Mouse (Mus musculus) ES-Bruce4 (cell line): Measurements from ENCODE around the gene H2afx. TPM values are rescaled to one million over a fixed set of nuclear protein-coding genes. Genes with fewer than 3 reads are reported as not detected.
"Not testable (repeated sequence)": the region's sequence is repeated elsewhere in the genome, so short reads cannot be mapped to it uniquely, and the experiment has no call there.

Source experiments
- H3K27ac ChIP-seq: 2 replicates; pipeline ENCODE4 v1.5.1; 2012; ENCODE audit warnings: low read length, inconsistent platforms; ENCODE audit not compliant: insufficient read depth
- H3K27me3 ChIP-seq: 2 replicates; pipeline ENCODE4 v1.6.1; 2012; ENCODE audit warnings: mild to moderate bottlenecking, low read length, inconsistent platforms; ENCODE audit not compliant: control insufficient read depth, poor library complexity, insufficient read depth, severe bottlenecking
- H3K36me3 ChIP-seq: 2 replicates; pipeline ENCODE4 v1.6.1; 2012; ENCODE audit warnings: inconsistent platforms, mild to moderate bottlenecking, low read length, moderate library complexity; ENCODE audit not compliant: control insufficient read depth, poor library complexity, insufficient read depth, severe bottlenecking
- H3K4me1 ChIP-seq: one replicate; pipeline ENCODE4 v1.8.1; 2011; ENCODE audit warnings: low read length; ENCODE audit not compliant: control insufficient read depth, insufficient read depth
- H3K4me3 ChIP-seq: 2 replicates; pipeline ENCODE4 v1.5.1; 2011; ENCODE audit warnings: low read depth, mild to moderate bottlenecking, low read length
- H3K9ac ChIP-seq: 2 replicates; pipeline ENCODE4 v1.6.1; 2012; ENCODE audit warnings: low read depth, mild to moderate bottlenecking, inconsistent platforms; ENCODE audit not compliant: poor library complexity, severe bottlenecking
- H3K9me3 ChIP-seq: replicated peaks from 2 replicates; pipeline ENCODE4 v1.6.1; 2012; ENCODE audit warnings: mild to moderate bottlenecking, low read length, inconsistent platforms; ENCODE audit not compliant: control insufficient read depth, poor library complexity, insufficient read depth, severe bottlenecking
- CTCF ChIP-seq: IDR thresholded peaks from one replicate; pipeline ENCODE4 v1.8.1; 2011; ENCODE audit warnings: low read depth, low read length
- EP300 ChIP-seq: IDR thresholded peaks from 2 replicates; pipeline ENCODE4 v1.6.1; 2011; ENCODE audit warnings: low read depth, low read length; ENCODE audit not compliant: insufficient read depth
- POLR2A ChIP-seq: IDR thresholded peaks from one replicate; pipeline ENCODE4 v1.8.1; 2011; ENCODE audit warnings: low read length; ENCODE audit not compliant: insufficient read depth
- polyA plus RNA-seq: library from polyadenylated mRNA; stranded (reverse); fragments of >200 nt; gene quantifications from 2 replicates; pipeline ENCODE4 v1.2.4, GENCODE M21; 2011; ENCODE audit warnings: low read depth; ENCODE audit not compliant: missing spikeins, insufficient read depth, insufficient read length

The H2afx gene
- polyA plus RNA-seq, 1 experiment = 173 TPM

DNA sequence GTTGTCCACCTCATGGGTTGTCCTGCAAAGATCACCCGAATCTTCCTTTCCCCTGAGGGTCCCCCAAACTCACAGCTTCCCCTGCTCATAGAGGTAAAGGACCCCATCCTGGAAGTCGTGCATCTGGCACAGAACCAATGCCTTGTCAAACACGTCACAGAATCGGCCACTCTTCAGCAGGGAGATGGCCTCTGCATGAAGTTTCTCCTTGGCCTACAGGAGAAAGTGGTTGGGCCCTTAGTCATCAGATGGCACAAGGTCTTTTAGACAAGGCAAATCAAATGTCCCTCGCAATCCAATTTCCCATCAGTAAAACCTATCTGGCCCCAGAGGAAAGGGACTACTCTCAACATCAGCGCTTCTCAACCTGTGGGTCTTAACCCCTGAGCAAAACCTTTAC is 18.6 kb downstream of the H2afx start:
- Histone ChIP-seq H3K27ac (no peak overlapping the region), H3K4me1 (no peaks in the 10 kb centered on the region), H3K9me3 (no peaks in the 10 kb centered on the region), H3K36me3 (peaks cover 33% of the 10 kb centered on the region), H3K9ac (no peak overlapping the region), H3K27me3 (no peaks in the 10 kb centered on the region), H3K4me3 (0 out of 2 replicates have a peak overlapping the region, but pooled peaks have one; percentile 0)
- TF ChIP-seq CTCF (no peak), POLR2A (no peak), EP300 (no peak)

DNA sequence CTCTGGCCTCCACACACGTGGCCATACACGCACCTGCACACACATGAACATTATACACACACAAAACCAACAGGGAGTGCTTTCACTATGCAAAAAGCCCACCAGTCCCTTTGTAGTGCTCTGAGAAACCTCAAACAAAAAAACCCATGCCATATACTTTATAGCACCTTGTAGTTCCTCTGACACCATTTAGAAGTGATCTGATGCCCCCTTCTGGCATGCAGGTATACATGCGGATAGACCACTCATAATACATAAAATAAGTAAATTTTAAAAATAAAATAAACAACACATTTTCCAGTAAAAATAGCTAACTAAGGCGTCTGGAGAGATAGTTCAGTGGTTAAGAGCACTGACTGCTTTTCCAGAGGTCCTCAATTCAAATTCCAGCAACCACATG is 22.7 kb downstream of the H2afx start:
- no peak for TF ChIP-seq POLR2A
- TF ChIP-seq CTCF = no peak
- TF ChIP-seq EP300 = no peak
- peaks cover 36% of the 10 kb centered on the region for H3K36me3 ChIP-seq
- no peak overlapping the region for H3K27ac ChIP-seq
- no peaks in the 10 kb centered on the region for H3K27me3 ChIP-seq
- no peaks in the 10 kb centered on the region for H3K9me3 ChIP-seq
- no peak overlapping the region for H3K9ac ChIP-seq
- H3K4me1 ChIP-seq = no peaks in the 10 kb centered on the region
- H3K4me3 ChIP-seq = no peak overlapping the region

DNA sequence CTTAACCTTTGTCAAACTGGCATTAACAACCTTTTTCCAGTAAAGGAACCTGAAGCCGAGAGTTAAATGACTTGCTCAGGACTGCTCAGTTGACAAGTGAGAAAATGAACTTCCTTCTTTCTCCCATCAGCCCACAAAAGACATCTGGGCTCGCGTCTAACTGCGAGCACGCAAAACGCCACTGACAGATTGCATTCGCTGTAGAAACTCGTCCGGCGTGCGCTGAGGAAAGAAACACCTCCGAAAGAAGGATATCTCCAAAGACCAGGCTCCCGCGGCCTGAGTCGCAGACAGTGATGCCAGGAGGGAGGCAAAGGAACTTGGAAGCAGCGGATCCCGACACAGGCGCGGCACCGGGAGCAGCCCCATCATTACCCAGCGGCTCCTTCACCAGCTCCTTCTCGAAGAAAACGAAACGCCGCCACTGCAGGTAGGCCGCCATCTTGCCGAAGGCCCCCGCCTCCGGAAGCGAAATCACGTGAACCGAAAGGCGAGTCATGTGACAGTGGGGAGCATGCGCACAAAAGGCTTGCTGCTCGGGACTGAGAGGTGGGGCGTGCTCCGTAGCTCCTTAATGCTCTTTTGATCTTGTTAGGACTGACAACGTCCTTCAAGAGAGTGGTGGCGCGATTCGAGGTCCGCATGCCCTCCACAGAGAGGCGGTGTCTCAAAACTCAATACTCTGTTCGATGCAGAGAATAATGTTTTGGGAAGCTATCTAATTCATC is 26.9 kb downstream of the H2afx start, which contains the start of gene Vps11:
Vps11 (minus strand) TSS at position 481 of the 728 bp plus-strand sequence.
- Histone ChIP-seq H3K36me3 (peaks cover 14% of the 10 kb centered on the region), H3K9ac (peak within 1 kb of the TSS; percentile 64), H3K27me3 (no peaks in the 10 kb centered on the region), H3K4me3 (peak within 1 kb of the TSS; percentile 69), H3K27ac (no peak within 1 kb of the TSS), H3K4me1 (no peaks in the 10 kb centered on the region), H3K9me3 (no peaks in the 10 kb centered on the region)
- no peak for TF ChIP-seq CTCF
- peak; percentile 81 for TF ChIP-seq EP300
- peak; percentile 75 for TF ChIP-seq POLR2A

- not testable (repeated sequence) for H3K9ac ChIP-seq, H3K9me3 ChIP-seq, H3K4me1 ChIP-seq, H3K27ac ChIP-seq, H3K27me3 ChIP-seq, H3K4me3 ChIP-seq
- H3K36me3 ChIP-seq = peaks cover 14% of the 10 kb centered on the region
Observed at GRCm38 (mm10) chr9:44361931-44362330, 27.4 kb downstream of the H2afx start.

GRCm38 (mm10) chr9:44364480-44364879 is 30.0 kb downstream of the H2afx start:
- Histone ChIP-seq H3K27ac (no peak overlapping the region), H3K9me3 (no peaks in the 10 kb centered on the region), H3K9ac (no peak overlapping the region), H3K27me3 (no peaks in the 10 kb centered on the region), H3K36me3 (peaks cover 3% of the 10 kb centered on the region; the same call in 1 of the 2 replicates), H3K4me1 (no peaks in the 10 kb centered on the region), H3K4me3 (no peak overlapping the region)
- TF ChIP-seq EP300 = no peak
- peak; percentile 83 for TF ChIP-seq CTCF
- no peak for TF ChIP-seq POLR2A

- peak overlapping the region; percentile 74 for H3K27ac ChIP-seq
- H3K27me3 ChIP-seq = no peaks in the 10 kb centered on the region
- no peaks in the 10 kb centered on the region for H3K4me1 ChIP-seq
- H3K4me3 ChIP-seq = no peak overlapping the region
- no peak overlapping the region for H3K9ac ChIP-seq
- no peaks in the 10 kb centered on the region for H3K36me3 ChIP-seq
- no peak for TF ChIP-seq EP300
- TF ChIP-seq POLR2A = no peak
- TF ChIP-seq CTCF = no peak
- H3K9me3 ChIP-seq = peaks cover 8% of the 10 kb centered on the region
Observed at GRCm38 (mm10) chr9:44373386-44373785, 38.9 kb downstream of the H2afx start.
